Mouse (Mus musculus): ENCODE results near the gene Tomm6. TPM values are rescaled to one million over a fixed set of nuclear protein-coding genes. Genes with fewer than 3 reads are reported as not detected.

The Tomm6 gene
- total and polyA plus RNA-seq, 2 experiments from 2014 or later: 141 to 334 TPM

GRCm38 (mm10) chr17:47708972-47709371 lies 20.8 kb upstream of the Tomm6 start:
- no peaks in the 10 kb centered on the region for H3K4me1 ChIP-seq (ENCODE audit: control insufficient read depth, insufficient read depth)
- no peak overlapping the region for H3K27ac ChIP-seq (ENCODE audit: low read depth)
- DNase-seq (ENCODE audit: low spot score) (no peak), ATAC-seq (ENCODE audit: insufficient read depth, low read depth) (no peak)
- H3K9ac ChIP-seq (replicated peaks; ENCODE audit: low read depth, low read length): no peak overlapping the region
- H3K4me3 ChIP-seq (ENCODE audit: low read depth, low read length): no peak overlapping the region
- H3K4me2 ChIP-seq (ENCODE audit: low read depth, low read length): no peak overlapping the region
- H3K27me3 ChIP-seq (ENCODE audit: control insufficient read depth, insufficient read depth, low read length): no peaks in the 10 kb centered on the region
- no peaks in the 10 kb centered on the region; the same call in 1 of the 2 replicates for H3K36me3 ChIP-seq (replicated peaks; ENCODE audit: control insufficient read depth, insufficient read depth, low read length)
- no peaks in the 10 kb centered on the region for H3K9me3 ChIP-seq (replicated peaks; ENCODE audit: control insufficient read depth, low read length)
- 66% methylated on average over 4 of the region's 4 CpGs for WGBS
- no peak for TF ChIP-seq CTCF (IDR thresholded peaks at IDR 0.05; ENCODE audit: low read depth)
- no peak for TF ChIP-seq EP300 (IDR thresholded peaks at IDR 0.05; ENCODE audit: low read depth)

DNA sequence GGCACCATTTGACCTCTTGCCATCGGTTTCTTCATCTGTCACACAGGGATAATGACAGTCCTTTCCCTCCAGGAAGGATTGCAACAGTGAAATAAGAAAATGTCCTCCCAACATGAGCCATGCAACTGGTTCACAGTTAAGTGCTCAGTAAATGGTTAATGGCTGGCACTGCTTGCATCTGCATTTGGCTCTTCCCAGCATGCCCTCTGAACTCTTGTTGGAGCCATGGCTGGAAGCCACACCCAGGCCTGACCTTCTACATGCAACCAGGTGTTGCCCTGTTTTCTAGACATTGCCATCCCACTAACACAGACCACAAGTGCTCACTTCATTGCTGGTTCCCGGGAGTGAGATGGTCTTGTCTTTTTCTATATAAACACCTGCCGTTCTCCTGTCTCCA lies 19.8 kb upstream of the Tomm6 start:
- no peaks in the 10 kb centered on the region for H3K27me3 ChIP-seq (ENCODE audit: control insufficient read depth, insufficient read depth, low read length)
- WGBS: 78% methylated on average over 3 of the region's 3 CpGs
- no peak overlapping the region for H3K4me2 ChIP-seq (ENCODE audit: low read depth, low read length)
- no peak for TF ChIP-seq EP300 (IDR thresholded peaks at IDR 0.05; ENCODE audit: low read depth)
- TF ChIP-seq CTCF (IDR thresholded peaks at IDR 0.05; ENCODE audit: low read depth): no peak
- ATAC-seq (ENCODE audit: insufficient read depth, low read depth) (no peak), DNase-seq (ENCODE audit: low spot score) (no peak)
- H3K4me3 ChIP-seq (ENCODE audit: low read depth, low read length): no peak overlapping the region
- no peak overlapping the region for H3K27ac ChIP-seq (ENCODE audit: low read depth)
- peaks cover 7% of the 10 kb centered on the region; the same call in 1 of the 2 replicates for H3K36me3 ChIP-seq (replicated peaks; ENCODE audit: control insufficient read depth, insufficient read depth, low read length)
- H3K9ac ChIP-seq (replicated peaks; ENCODE audit: low read depth, low read length): no peak overlapping the region
- no peaks in the 10 kb centered on the region for H3K9me3 ChIP-seq (replicated peaks; ENCODE audit: control insufficient read depth, low read length)
- no peaks in the 10 kb centered on the region for H3K4me1 ChIP-seq (ENCODE audit: control insufficient read depth, insufficient read depth)

GRCm38 (mm10) chr17:47706196-47706595 lies 18.0 kb upstream of the Tomm6 start:
- Histone ChIP-seq H3K4me1 (ENCODE audit: control insufficient read depth, insufficient read depth) (no peaks in the 10 kb centered on the region), H3K9ac (replicated peaks; ENCODE audit: low read depth, low read length) (no peak overlapping the region), H3K4me2 (ENCODE audit: low read depth, low read length) (no peak overlapping the region), H3K36me3 (replicated peaks; ENCODE audit: control insufficient read depth, insufficient read depth, low read length) (peaks cover 19% of the 10 kb centered on the region; the same call in 1 of the 2 replicates), H3K27ac (ENCODE audit: low read depth) (no peak overlapping the region), H3K9me3 (replicated peaks; ENCODE audit: control insufficient read depth, low read length) (no peaks in the 10 kb centered on the region), H3K27me3 (ENCODE audit: control insufficient read depth, insufficient read depth, low read length) (no peaks in the 10 kb centered on the region), H3K4me3 (ENCODE audit: low read depth, low read length) (no peak overlapping the region)
- DNase-seq (ENCODE audit: low spot score): peak; percentile 27
- 0 out of 2 replicates have a peak, but pooled peaks have one; percentile 15 for ATAC-seq (ENCODE audit: insufficient read depth, low read depth)
- 60% methylated on average over 1 of the region's 1 CpGs for WGBS
- TF ChIP-seq EP300 (IDR thresholded peaks at IDR 0.05; ENCODE audit: low read depth): no peak
- no peak for TF ChIP-seq CTCF (IDR thresholded peaks at IDR 0.05; ENCODE audit: low read depth)

GRCm38 (mm10) chr17:47704692-47705091 lies 16.5 kb upstream of the Tomm6 start:
- Histone ChIP-seq H3K36me3 (replicated peaks; ENCODE audit: control insufficient read depth, insufficient read depth, low read length) (peaks cover 19% of the 10 kb centered on the region; the same call in 1 of the 2 replicates), H3K9ac (replicated peaks; ENCODE audit: low read depth, low read length) (no peak overlapping the region), H3K4me1 (ENCODE audit: control insufficient read depth, insufficient read depth) (no peaks in the 10 kb centered on the region), H3K4me3 (ENCODE audit: low read depth, low read length) (no peak overlapping the region), H3K9me3 (replicated peaks; ENCODE audit: control insufficient read depth, low read length) (no peaks in the 10 kb centered on the region), H3K27me3 (ENCODE audit: control insufficient read depth, insufficient read depth, low read length) (no peaks in the 10 kb centered on the region), H3K27ac (ENCODE audit: low read depth) (no peak overlapping the region), H3K4me2 (ENCODE audit: low read depth, low read length) (no peak overlapping the region)
- DNase-seq (ENCODE audit: low spot score): no peak
- 78% methylated on average over 4 of the region's 4 CpGs for WGBS
- TF ChIP-seq CTCF (IDR thresholded peaks at IDR 0.05; ENCODE audit: low read depth) (no peak), EP300 (IDR thresholded peaks at IDR 0.05; ENCODE audit: low read depth) (no peak)
- ATAC-seq (ENCODE audit: insufficient read depth, low read depth): no peak

DNA sequence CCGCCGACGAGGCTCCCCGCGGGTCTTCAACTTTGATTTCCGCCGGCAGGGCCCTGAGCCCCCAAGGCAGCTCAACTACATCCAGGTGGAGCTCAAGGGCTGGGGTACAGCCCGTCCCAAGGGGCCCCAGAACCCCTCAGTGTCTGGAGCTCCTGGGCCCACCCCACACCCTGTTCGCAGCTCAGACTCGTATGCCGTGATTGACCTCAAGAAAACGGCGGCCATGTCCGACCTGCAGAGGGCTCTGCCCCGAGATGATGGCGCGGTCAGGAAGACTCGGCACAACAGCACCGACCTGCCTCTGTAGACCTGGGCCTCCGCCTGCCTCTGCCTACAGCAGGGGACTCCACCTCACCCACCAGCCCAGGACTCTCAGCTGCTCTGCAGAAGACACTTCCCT lies 15.4 kb upstream of the Tomm6 start:
- Histone ChIP-seq H3K27me3 (ENCODE audit: control insufficient read depth, insufficient read depth, low read length) (no peaks in the 10 kb centered on the region), H3K9ac (replicated peaks; ENCODE audit: low read depth, low read length) (no peak overlapping the region), H3K4me3 (ENCODE audit: low read depth, low read length) (no peak overlapping the region), H3K9me3 (replicated peaks; ENCODE audit: control insufficient read depth, low read length) (no peaks in the 10 kb centered on the region), H3K4me1 (ENCODE audit: control insufficient read depth, insufficient read depth) (no peaks in the 10 kb centered on the region), H3K4me2 (ENCODE audit: low read depth, low read length) (no peak overlapping the region), H3K27ac (ENCODE audit: low read depth) (no peak overlapping the region), H3K36me3 (replicated peaks; ENCODE audit: control insufficient read depth, insufficient read depth, low read length) (peaks cover 20% of the 10 kb centered on the region; the same call in 1 of the 2 replicates)
- TF ChIP-seq CTCF (IDR thresholded peaks at IDR 0.05; ENCODE audit: low read depth) (no peak), EP300 (IDR thresholded peaks at IDR 0.05; ENCODE audit: low read depth) (no peak)
- 31% methylated on average over 20 of the region's 20 CpGs for WGBS
- ATAC-seq (ENCODE audit: insufficient read depth, low read depth) (no peak), DNase-seq (ENCODE audit: low spot score) (no peak)
